Mouse (Mus musculus): ENCODE results near the gene Spindoc. TPM values are rescaled to one million over a fixed set of nuclear protein-coding genes. Genes with fewer than 3 reads are reported as not detected.

The Spindoc gene
- polyA plus RNA-seq, 1 experiment from 2014 or later: 22.5 TPM

DNA sequence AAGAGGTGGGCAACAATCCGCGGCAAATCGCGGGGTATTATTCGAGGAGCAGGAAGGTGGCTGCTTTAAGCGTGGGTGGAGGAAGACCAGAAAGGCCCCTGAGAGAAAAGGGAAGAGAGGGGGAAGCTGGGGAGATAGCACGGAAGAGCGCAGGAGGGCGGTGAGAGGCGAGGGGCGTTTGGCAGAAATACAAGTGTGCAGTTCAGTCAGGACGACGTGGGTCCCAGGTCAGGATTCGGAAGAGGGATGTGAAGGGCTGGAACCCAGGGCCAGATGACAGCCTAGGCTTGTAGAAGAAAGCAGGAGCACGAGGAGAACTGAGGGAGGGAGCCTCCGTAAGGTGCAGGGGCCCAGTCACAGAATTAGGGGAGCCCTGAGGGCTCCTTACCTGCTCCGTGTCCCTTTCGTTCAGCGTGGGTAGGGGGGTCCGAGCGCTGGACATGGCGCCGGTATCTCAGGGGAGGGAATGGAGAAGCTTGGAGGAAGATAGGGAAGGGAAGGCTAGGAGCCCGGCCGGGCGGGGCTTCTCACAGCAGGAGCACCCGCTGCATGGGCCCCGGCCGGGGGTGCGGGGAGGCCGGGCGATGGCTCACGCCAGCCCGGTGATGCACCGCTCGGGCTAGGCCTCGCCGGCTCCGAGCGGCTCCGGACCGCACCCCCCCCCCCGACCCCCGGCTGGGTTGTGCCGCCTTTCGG lies 41.9 kb downstream of the Spindoc start:
- Histone ChIP-seq H3K36me3 (no peaks in the 10 kb centered on the region), H3K4me3 (replicated peaks) (peak overlapping the region; percentile 89), H3K9ac (peak overlapping the region; percentile 97), H3K4me2 (peak overlapping the region; percentile 74), H3K27ac (peak overlapping the region; percentile 90), H3K4me1 (peaks cover 35% of the 10 kb centered on the region), H3K27me3 (replicated peaks) (no peaks in the 10 kb centered on the region), H3K9me3 (no peaks in the 10 kb centered on the region)
- WGBS: under 1% methylated on average over 38 of the region's 46 CpGs
- peak; percentile 57; the same call in 1 of the 2 replicates for ATAC-seq (ENCODE audit: insufficient read depth, low FRiP score, low read depth)

DNA sequence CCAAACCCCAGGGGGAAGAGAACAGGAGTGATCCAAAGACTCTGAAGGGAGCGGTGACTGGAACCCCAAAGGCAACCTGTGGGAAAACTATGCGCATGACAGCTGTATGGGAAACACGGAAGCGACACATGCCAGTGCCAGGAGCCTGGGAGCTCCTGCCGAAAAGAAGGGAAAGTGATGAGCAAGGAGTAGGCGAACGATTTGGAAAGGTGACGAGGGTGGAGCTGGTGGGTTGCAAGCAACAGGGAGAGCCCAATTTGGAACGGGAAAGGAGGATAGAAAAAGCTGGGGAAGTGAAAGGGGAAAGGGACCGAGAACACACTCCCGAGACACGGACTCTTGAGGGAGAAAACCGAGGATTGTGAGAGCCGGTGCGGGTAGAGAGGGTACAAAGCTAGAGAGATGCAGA lies 42.4 kb downstream of the Spindoc start:
- Histone ChIP-seq H3K9me3 (no peaks in the 10 kb centered on the region), H3K27me3 (replicated peaks) (no peaks in the 10 kb centered on the region), H3K27ac (peak overlapping the region; percentile 90), H3K4me2 (peak overlapping the region; percentile 74), H3K4me1 (peaks cover 36% of the 10 kb centered on the region), H3K4me3 (replicated peaks) (peak overlapping the region; percentile 89), H3K36me3 (no peaks in the 10 kb centered on the region), H3K9ac (peak overlapping the region; percentile 97)
- WGBS: 2% methylated on average over 15 of the region's 15 CpGs
- ATAC-seq (ENCODE audit: insufficient read depth, low FRiP score, low read depth): no peak

DNA sequence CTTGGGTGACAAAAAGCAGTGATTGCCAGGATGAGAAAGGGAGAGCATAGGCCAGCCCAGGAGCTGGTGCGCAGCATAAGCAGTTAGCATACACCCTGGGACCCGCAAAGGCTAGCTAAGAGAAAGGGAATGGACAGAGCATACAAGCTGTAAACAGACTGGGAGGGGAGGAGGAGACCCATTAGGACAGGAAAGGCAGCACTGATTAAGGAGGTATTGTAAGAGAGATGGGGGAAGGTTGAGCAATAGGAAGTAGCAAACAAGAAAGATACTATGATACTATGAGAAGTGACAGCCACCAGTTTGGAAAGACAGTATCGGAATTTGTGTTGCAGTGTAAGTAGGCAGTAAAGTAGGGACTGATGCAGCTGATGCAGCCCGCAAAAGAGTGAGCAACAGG lies 42.9 kb downstream of the Spindoc start:
- Histone ChIP-seq H3K4me1 (peaks cover 36% of the 10 kb centered on the region), H3K36me3 (no peaks in the 10 kb centered on the region), H3K9ac (peak overlapping the region; percentile 9; the same call in 1 of the 2 replicates), H3K4me2 (peak overlapping the region; percentile 74), H3K27ac (peak overlapping the region; percentile 90), H3K9me3 (no peaks in the 10 kb centered on the region), H3K4me3 (replicated peaks) (peak overlapping the region; percentile 89), H3K27me3 (replicated peaks) (no peaks in the 10 kb centered on the region)
- no peak for ATAC-seq (ENCODE audit: insufficient read depth, low FRiP score, low read depth)
- WGBS: 24% methylated on average over 4 of the region's 4 CpGs

DNA sequence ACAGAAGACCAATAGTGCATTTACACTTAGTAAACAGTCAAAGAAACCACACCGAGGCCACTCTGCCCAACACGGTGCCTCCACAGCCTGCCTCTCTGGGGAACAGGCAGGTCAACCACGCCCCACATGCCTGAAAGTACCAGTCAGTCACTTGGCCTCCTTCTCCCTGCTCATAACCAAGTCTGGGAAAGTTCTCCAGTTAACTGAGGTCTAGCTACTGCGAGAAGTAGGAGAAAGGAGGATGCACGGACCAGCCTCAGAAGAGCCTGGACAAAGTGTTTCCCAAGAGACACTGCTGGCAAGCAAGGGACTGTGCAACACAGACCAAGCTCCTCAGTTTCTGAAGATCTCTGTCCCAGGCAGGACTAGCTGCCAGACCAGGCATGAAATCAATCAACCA lies 43.8 kb downstream of the Spindoc start:
- Histone ChIP-seq H3K4me2 (peak overlapping the region; percentile 74), H3K36me3 (no peaks in the 10 kb centered on the region), H3K9me3 (no peaks in the 10 kb centered on the region), H3K27ac (peak overlapping the region; percentile 90), H3K4me1 (peaks cover 36% of the 10 kb centered on the region), H3K9ac (no peak overlapping the region), H3K27me3 (replicated peaks) (no peaks in the 10 kb centered on the region), H3K4me3 (replicated peaks) (peak overlapping the region; percentile 89)
- no peak for ATAC-seq (ENCODE audit: insufficient read depth, low FRiP score, low read depth)
- WGBS: 35% methylated on average over 5 of the region's 5 CpGs

DNA sequence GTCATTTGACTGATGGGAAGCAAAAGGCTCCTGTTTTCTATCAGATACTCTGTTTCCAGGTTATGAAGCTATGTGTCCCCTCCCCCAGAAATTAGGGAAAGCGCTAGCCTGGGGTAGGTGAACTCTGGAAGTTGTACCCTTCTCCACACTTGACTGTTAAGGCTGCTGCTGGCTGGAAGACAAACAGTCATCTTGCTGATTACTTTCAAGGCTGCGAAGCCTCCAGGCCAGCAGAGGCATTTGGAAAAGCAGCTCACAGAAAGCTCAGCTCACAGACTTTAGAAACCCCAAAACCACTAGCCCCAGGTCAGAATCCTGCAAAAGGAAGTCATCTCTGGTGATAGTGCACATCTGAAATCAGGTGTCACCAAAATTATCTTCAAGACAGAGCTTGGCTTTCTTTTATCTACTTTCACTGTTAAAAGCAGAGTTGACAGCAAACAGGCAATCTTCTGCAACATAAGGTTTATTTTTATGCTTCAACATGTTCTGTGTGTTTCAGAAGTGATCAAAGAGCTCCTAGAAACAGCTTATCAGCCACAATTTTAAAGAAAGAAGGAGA lies 44.9 kb downstream of the Spindoc start:
- peak overlapping the region; percentile 90; the same call in 1 of the 2 replicates for H3K27ac ChIP-seq
- WGBS: 61% methylated on average over 2 of the region's 2 CpGs

DNA sequence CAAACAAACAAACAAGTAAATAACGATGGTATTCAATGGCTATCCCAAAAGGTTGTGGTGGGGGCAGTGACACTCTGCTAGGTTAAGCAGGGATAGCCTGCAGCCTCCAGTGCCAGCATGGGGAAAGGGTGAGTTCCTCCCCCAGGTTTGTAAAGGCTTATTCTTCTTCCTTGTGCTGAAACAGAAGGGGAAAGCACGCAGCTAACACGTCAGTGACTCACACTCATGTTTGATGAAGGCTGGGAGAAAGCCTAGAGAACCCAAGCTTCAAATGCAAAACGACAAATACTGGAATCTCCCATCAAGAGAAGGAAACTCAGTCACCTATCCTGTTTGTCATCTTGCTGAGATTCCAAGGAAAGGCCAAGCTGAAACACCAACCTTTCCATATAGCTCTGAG lies 47.1 kb downstream of the Spindoc start:
- Histone ChIP-seq H3K27me3 (replicated peaks) (no peaks in the 10 kb centered on the region), H3K9ac (no peak overlapping the region), H3K4me1 (peaks cover 44% of the 10 kb centered on the region), H3K4me3 (replicated peaks) (no peak overlapping the region), H3K36me3 (no peaks in the 10 kb centered on the region), H3K9me3 (no peaks in the 10 kb centered on the region), H3K4me2 (no peak overlapping the region), H3K27ac (peak overlapping the region; percentile 87; the same call in 1 of the 2 replicates)
- WGBS: 71% methylated on average over 4 of the region's 4 CpGs
- no peak for ATAC-seq (ENCODE audit: insufficient read depth, low FRiP score, low read depth)

More for the DNA sequence above, 44.9 kb downstream of the Spindoc start:
- Histone ChIP-seq H3K4me1 (peaks cover 44% of the 10 kb centered on the region), H3K36me3 (no peaks in the 10 kb centered on the region), H3K4me2 (peak overlapping the region; percentile 74), H3K27me3 (replicated peaks) (no peaks in the 10 kb centered on the region), H3K9me3 (no peaks in the 10 kb centered on the region), H3K4me3 (replicated peaks) (no peak overlapping the region), H3K9ac (no peak overlapping the region)
- ATAC-seq (ENCODE audit: insufficient read depth, low FRiP score, low read depth): no peak

DNA sequence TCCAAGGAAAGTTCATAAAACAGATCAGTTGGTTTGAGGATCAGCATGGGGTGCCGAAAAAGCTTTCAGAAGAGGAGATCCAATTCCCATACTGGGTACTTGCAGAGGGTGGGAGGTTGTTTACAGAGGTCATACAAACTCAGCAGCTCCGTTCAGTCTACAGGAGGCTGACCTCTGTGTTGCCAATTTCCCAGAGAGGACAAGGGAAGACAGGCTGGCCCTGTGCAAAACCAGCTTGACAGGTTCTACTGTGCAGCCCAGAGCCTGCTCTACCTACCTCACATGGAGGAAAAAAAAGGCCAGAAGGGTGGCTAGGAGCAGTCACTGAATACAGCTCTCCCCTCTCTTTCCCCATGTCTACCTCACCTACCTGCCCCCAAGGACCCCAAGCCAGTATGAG lies 48.7 kb downstream of the Spindoc start:
- Histone ChIP-seq H3K4me1 (peaks cover 36% of the 10 kb centered on the region), H3K4me3 (replicated peaks) (0 out of 2 replicates have a peak overlapping the region, but pooled peaks have one; percentile 7), H3K27me3 (replicated peaks) (no peaks in the 10 kb centered on the region), H3K4me2 (peak overlapping the region; percentile 32), H3K36me3 (no peaks in the 10 kb centered on the region), H3K9me3 (no peaks in the 10 kb centered on the region), H3K9ac (no peak overlapping the region), H3K27ac (peak overlapping the region; percentile 87)
- peak; percentile 94 for ATAC-seq (ENCODE audit: insufficient read depth, low FRiP score, low read depth)
- 45% methylated on average over 2 of the region's 2 CpGs for WGBS

DNA sequence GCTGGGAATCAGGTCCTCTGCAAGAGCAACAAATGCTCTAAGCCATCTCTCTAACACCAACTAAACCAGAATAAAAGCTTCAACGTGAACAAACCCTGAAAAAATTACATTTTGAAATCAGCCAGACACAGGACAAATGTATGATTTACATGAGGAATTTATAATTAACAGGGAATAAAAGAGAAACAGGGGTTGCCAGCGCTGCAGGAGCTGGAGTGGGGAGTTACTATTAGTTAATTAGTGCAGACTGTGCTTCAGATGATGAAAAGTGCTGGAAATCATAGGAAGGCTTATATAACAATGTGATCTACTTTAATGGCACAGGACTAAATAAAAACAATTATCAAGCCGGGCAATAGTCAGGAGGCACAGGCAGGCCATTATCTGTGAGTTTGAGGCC lies 61.4 kb downstream of the Spindoc start:
- no peak for ATAC-seq (ENCODE audit: insufficient read depth, low FRiP score, low read depth)
- 86% methylated on average over 3 of the region's 3 CpGs for WGBS

DNA sequence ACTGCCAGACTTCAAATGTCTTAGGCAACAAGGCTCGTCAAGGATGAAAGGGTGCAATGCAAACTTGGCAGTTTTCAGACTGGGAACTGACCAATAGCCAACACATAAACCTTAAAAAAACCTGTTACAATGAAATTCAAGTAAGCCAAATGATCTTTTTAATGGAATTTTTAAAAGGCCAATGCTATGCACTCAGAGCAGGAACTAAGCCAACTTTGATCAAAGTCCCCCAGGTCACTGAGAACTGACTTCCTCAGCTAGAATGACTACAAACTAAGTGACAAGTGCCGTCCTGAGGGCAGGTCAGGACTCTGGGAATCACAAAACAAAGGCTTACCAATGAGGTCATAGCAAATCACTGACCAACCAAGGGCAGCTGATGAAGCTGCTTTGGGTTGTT lies 62.6 kb downstream of the Spindoc start:
- Histone ChIP-seq H3K36me3 (no peaks in the 10 kb centered on the region), H3K27ac (no peak overlapping the region), H3K9ac (no peak overlapping the region), H3K4me2 (no peak overlapping the region), H3K4me3 (replicated peaks) (no peak overlapping the region), H3K9me3 (no peaks in the 10 kb centered on the region), H3K4me1 (peaks cover 4% of the 10 kb centered on the region; the same call in 1 of the 2 replicates), H3K27me3 (replicated peaks) (no peaks in the 10 kb centered on the region)
- WGBS: 52% methylated on average over 2 of the region's 2 CpGs
- no peak for ATAC-seq (ENCODE audit: insufficient read depth, low FRiP score, low read depth)

More for the DNA sequence above, 61.4 kb downstream of the Spindoc start:
- H3K9ac ChIP-seq: no peak overlapping the region
- no peaks in the 10 kb centered on the region for H3K9me3 ChIP-seq
- no peak overlapping the region for H3K27ac ChIP-seq
- 0 out of 2 replicates have a peak, but pooled peaks cover 3% of the 10 kb centered on the region for H3K4me1 ChIP-seq
- no peaks in the 10 kb centered on the region for H3K27me3 ChIP-seq (replicated peaks)
- no peaks in the 10 kb centered on the region for H3K36me3 ChIP-seq
- no peak overlapping the region for H3K4me3 ChIP-seq (replicated peaks)
- no peak overlapping the region for H3K4me2 ChIP-seq

DNA sequence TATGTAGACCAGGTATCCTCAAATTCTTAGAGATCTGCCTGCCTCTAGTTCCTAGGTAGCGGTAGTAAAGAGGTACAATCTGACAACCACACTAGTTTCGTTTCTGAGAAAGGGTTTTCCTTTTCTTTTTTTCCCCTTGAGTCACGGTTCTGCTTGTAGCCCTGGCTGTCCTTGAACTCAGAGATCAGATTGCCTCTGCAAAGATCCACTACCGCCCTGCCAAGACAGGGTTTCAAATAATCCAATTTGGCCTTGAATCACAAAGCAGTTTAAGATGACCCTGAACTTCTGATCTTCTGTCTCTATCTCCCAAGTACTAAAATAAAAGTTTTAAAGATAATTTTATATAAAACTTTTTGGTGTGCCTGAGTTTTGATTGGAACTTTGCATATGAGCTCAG lies 65.1 kb downstream of the Spindoc start:
- no peak for ATAC-seq (ENCODE audit: insufficient read depth, low FRiP score, low read depth)
- peaks cover 16% of the 10 kb centered on the region for H3K4me1 ChIP-seq
- no peaks in the 10 kb centered on the region for H3K27me3 ChIP-seq (replicated peaks)
- no peak overlapping the region for H3K4me2 ChIP-seq
- no peaks in the 10 kb centered on the region for H3K36me3 ChIP-seq
- H3K27ac ChIP-seq: no peak overlapping the region
- whole genome bisulfite sequencing: 78% methylated on average over 4 of the region's 4 CpGs
- no peak overlapping the region for H3K4me3 ChIP-seq (replicated peaks)
- H3K9me3 ChIP-seq: no peaks in the 10 kb centered on the region
- no peak overlapping the region for H3K9ac ChIP-seq

DNA sequence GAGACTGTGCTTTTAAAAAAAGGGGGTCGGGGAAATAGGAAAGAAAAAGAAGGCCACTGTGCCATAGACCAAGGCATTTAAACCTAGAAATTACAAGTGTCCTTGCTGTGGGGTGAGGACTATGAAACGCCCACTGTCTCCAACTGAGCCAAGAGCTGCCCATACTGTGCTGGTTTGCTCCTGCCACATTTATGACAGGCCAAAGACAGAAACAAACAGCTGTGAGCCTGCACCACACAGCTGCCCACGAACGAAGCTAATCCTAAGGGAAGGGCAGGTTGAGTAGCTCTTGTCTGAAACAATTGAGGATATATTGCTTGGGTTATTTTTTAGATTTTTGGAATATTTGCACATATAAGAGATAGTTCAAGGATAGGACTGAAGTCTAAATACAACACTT lies 66.0 kb downstream of the Spindoc start:
- H3K9me3 ChIP-seq: no peaks in the 10 kb centered on the region
- no peaks in the 10 kb centered on the region for H3K27me3 ChIP-seq (replicated peaks)
- no peak overlapping the region for H3K9ac ChIP-seq
- no peaks in the 10 kb centered on the region for H3K36me3 ChIP-seq
- no peak overlapping the region for H3K27ac ChIP-seq
- H3K4me3 ChIP-seq (replicated peaks): no peak overlapping the region
- no peak overlapping the region for H3K4me2 ChIP-seq
- H3K4me1 ChIP-seq: peaks cover 16% of the 10 kb centered on the region
- WGBS: 66% methylated on average over 4 of the region's 4 CpGs
- ATAC-seq (ENCODE audit: insufficient read depth, low FRiP score, low read depth): no peak

DNA sequence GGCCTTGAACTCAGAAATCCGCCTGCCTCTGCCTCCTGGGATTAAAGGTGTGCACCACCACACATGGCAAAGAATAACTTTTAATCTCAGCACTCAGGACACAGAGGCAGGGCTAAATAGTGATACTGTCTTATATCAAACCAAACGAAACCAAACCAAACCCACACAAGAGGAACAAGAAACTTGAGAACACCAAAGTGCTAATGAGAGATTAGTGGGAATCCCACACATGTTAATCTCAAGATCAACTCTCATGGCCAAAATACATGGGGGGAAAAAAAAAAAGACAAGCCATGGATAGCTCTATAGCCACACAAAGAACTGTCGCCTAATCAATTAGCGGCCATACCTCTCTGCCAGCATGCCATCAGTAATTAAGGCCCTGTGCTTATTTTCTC lies 67.2 kb downstream of the Spindoc start:
- no peak overlapping the region; the same call in 1 of the 2 replicates for H3K27ac ChIP-seq
- no peaks in the 10 kb centered on the region for H3K9me3 ChIP-seq
- no peak for ATAC-seq (ENCODE audit: insufficient read depth, low FRiP score, low read depth)
- no peaks in the 10 kb centered on the region for H3K36me3 ChIP-seq
- WGBS: 86% methylated on average over 4 of the region's 4 CpGs
- no peaks in the 10 kb centered on the region for H3K27me3 ChIP-seq (replicated peaks)
- no peak overlapping the region for H3K4me2 ChIP-seq
- no peak overlapping the region for H3K9ac ChIP-seq
- H3K4me3 ChIP-seq (replicated peaks): no peak overlapping the region
- H3K4me1 ChIP-seq: peaks cover 27% of the 10 kb centered on the region
